Mouse (Mus musculus) heart, embryonic 11.5 days (tissue): ENCODE results near the gene Ttk. TPM values are rescaled to one million over a fixed set of nuclear protein-coding genes. Genes with fewer than 3 reads are reported as not detected.

Experiments
- ATAC-seq: fragments of 200-750 bp; cut with Nextera tagmentation; replicated peaks from 2 replicates; pipeline ENCODE4 v1.8.0; 2017; ENCODE audit warnings: moderate library complexity; ENCODE audit not compliant: insufficient number of reproducible peaks, low FRiP score, low TSS enrichment
- H3K27ac ChIP-seq: fragments of 300-500 bp; sonication (generic); 2 replicates; pipeline ENCODE4 v1.5.1; 2014; ENCODE audit warnings: mild to moderate bottlenecking, low read depth, low read length
- H3K27me3 ChIP-seq: fragments of 300-500 bp; sonication (generic); 2 replicates; pipeline ENCODE4 v1.6.1; 2014; ENCODE audit warnings: mild to moderate bottlenecking, low read length, mixed read lengths; ENCODE audit not compliant: control insufficient read depth, insufficient read depth
- H3K36me3 ChIP-seq: fragments of 300-500 bp; sonication (generic); 2 replicates; pipeline ENCODE4 v1.6.1; 2014; ENCODE audit warnings: mild to moderate bottlenecking, low read length, moderate library complexity, mixed read lengths; ENCODE audit not compliant: control insufficient read depth, insufficient read depth
- H3K4me1 ChIP-seq: fragments of 300-500 bp; sonication (generic); 2 replicates; pipeline ENCODE4 v1.6.1; 2014; ENCODE audit warnings: low read length; ENCODE audit not compliant: control insufficient read depth, insufficient read depth
- H3K4me2 ChIP-seq: fragments of 300-500 bp; sonication (generic); 2 replicates; pipeline ENCODE4 v1.6.1; 2014; ENCODE audit warnings: mild to moderate bottlenecking, moderate library complexity
- H3K4me3 ChIP-seq: fragments of 300-500 bp; sonication (generic); 2 replicates; pipeline ENCODE4 v1.5.1; 2014; ENCODE audit warnings: low read depth, low read length
- H3K9ac ChIP-seq: fragments of 300-500 bp; sonication (generic); 2 replicates; pipeline ENCODE4 v1.6.1; 2014; ENCODE audit warnings: mild to moderate bottlenecking, low read depth, low read length, moderate library complexity
- H3K9me3 ChIP-seq: fragments of 300-500 bp; sonication (generic); replicated peaks from 2 replicates; pipeline ENCODE4 v1.6.1; 2016; ENCODE audit warnings: low read length; ENCODE audit not compliant: control insufficient read depth
- WGBS: fragments of 180-500 bp; shearing (Covaris S2); extraction: QIAGEN DNeasy Blood & Tissue Kit; methylation state at CpG from one replicate; pipeline ENCODE4 v1.1.7; 2014; ENCODE audit not compliant: insufficient replicate concordance; 5-methylcytosine and 5-hydroxymethylcytosine counted together
- polyA plus RNA-seq: library from polyadenylated mRNA; unstranded; fragments of >200 nt; fragmentation: Nextera tagmentation; extraction: Ambion mirVana; gene quantifications from 2 replicates; pipeline ENCODE4 v1.2.1, GENCODE M21; 2014

Gene Ttk
- 20.4 and 23.8 TPM in 2 replicates for polyA plus RNA-seq

- peak within 1 kb of the TSS; percentile 94 for H3K4me3 ChIP-seq
- peaks cover 4% of the 10 kb centered on the region; the same call in 1 of the 2 replicates for H3K4me1 ChIP-seq
- H3K9ac ChIP-seq: peak within 1 kb of the TSS; percentile 86
- H3K9me3 ChIP-seq: no peaks in the 10 kb centered on the region
- H3K36me3 ChIP-seq: no peaks in the 10 kb centered on the region
- H3K4me2 ChIP-seq: peak within 1 kb of the TSS; percentile 66
- WGBS: 1% methylated on average over 34 of the region's 38 CpGs
- peak; percentile 99 for ATAC-seq
- peak within 1 kb of the TSS; percentile 75 for H3K27ac ChIP-seq
- no peaks in the 10 kb centered on the region for H3K27me3 ChIP-seq
These were observed at the start of gene Ttk for GRCm38 (mm10) chr9:83833811-83834747. Gene Ttk, plus strand, starts transcription at chr9:83834689.

GRCm38 (mm10) chr9:83785501-83785900, 49.0 kb upstream of the Ttk start:
- no peak overlapping the region for H3K9ac ChIP-seq
- no peaks in the 10 kb centered on the region for H3K9me3 ChIP-seq
- H3K36me3 ChIP-seq: no peaks in the 10 kb centered on the region
- no peaks in the 10 kb centered on the region for H3K27me3 ChIP-seq
- no peak overlapping the region for H3K4me3 ChIP-seq
- WGBS: 63% methylated on average over 1 of the region's 1 CpGs
- no peak overlapping the region for H3K4me2 ChIP-seq
- H3K4me1 ChIP-seq: no peaks in the 10 kb centered on the region
- no peak overlapping the region for H3K27ac ChIP-seq
- no peak for ATAC-seq

- Histone ChIP-seq H3K4me2 (no peak overlapping the region), H3K9ac (no peak overlapping the region), H3K27ac (no peak overlapping the region), H3K27me3 (no peaks in the 10 kb centered on the region), H3K4me1 (no peaks in the 10 kb centered on the region), H3K36me3 (no peaks in the 10 kb centered on the region), H3K4me3 (no peak overlapping the region), H3K9me3 (no peaks in the 10 kb centered on the region)
- WGBS: 90% methylated on average over 6 of the region's 6 CpGs
- ATAC-seq: no peak
These were observed 45.2 kb upstream of the Ttk start for GRCm38 (mm10) chr9:83789326-83789725.

GRCm38 (mm10) chr9:83796875-83797274, 37.6 kb upstream of the Ttk start:
- Histone ChIP-seq H3K9me3 (no peaks in the 10 kb centered on the region), H3K36me3 (no peaks in the 10 kb centered on the region), H3K9ac (no peak overlapping the region), H3K4me2 (no peak overlapping the region), H3K4me3 (no peak overlapping the region), H3K27me3 (no peaks in the 10 kb centered on the region), H3K4me1 (no peaks in the 10 kb centered on the region), H3K27ac (no peak overlapping the region)
- ATAC-seq: no peak
- 81% methylated on average over 7 of the region's 7 CpGs for WGBS

GRCm38 (mm10) chr9:83797898-83798297, 36.6 kb upstream of the Ttk start:
- no peak overlapping the region for H3K4me3 ChIP-seq
- no peak overlapping the region for H3K4me2 ChIP-seq
- H3K9me3 ChIP-seq: no peaks in the 10 kb centered on the region
- no peak overlapping the region for H3K27ac ChIP-seq
- no peaks in the 10 kb centered on the region for H3K36me3 ChIP-seq
- H3K27me3 ChIP-seq: peaks cover 3% of the 10 kb centered on the region; the same call in 1 of the 2 replicates
- ATAC-seq: no peak
- H3K9ac ChIP-seq: no peak overlapping the region
- WGBS: 73% methylated on average over 8 of the region's 8 CpGs
- no peaks in the 10 kb centered on the region for H3K4me1 ChIP-seq

- H3K27ac ChIP-seq: no peak overlapping the region
- peaks cover 32% of the 10 kb centered on the region for H3K27me3 ChIP-seq
- WGBS: 53% methylated on average over 13 of the region's 13 CpGs
- H3K9ac ChIP-seq: no peak overlapping the region
- no peaks in the 10 kb centered on the region; the same call in 1 of the 2 replicates for H3K4me1 ChIP-seq
- H3K4me3 ChIP-seq: no peak overlapping the region
- H3K36me3 ChIP-seq: no peaks in the 10 kb centered on the region
- H3K9me3 ChIP-seq: no peaks in the 10 kb centered on the region
- H3K4me2 ChIP-seq: peak overlapping the region; percentile 16; the same call in 1 of the 2 replicates
- ATAC-seq: no peak
These were observed 30.1 kb upstream of the Ttk start for GRCm38 (mm10) chr9:83804341-83804740.

- Histone ChIP-seq H3K9ac (peak overlapping the region; percentile 66), H3K27me3 (peaks cover 32% of the 10 kb centered on the region), H3K4me1 (no peaks in the 10 kb centered on the region; the same call in 1 of the 2 replicates), H3K4me3 (peak overlapping the region; percentile 60), H3K9me3 (no peaks in the 10 kb centered on the region), H3K4me2 (peak overlapping the region; percentile 99), H3K27ac (no peak overlapping the region), H3K36me3 (no peaks in the 10 kb centered on the region)
- WGBS: 0% methylated on average over 37 of the region's 37 CpGs
- ATAC-seq: peak; percentile 62; the same call in 1 of the 2 replicates
These were observed 29.1 kb upstream of the Ttk start for GRCm38 (mm10) chr9:83805164-83805976.

- H3K4me1 ChIP-seq: no peaks in the 10 kb centered on the region; the same call in 1 of the 2 replicates
- H3K4me2 ChIP-seq: peak within 1 kb of the TSS; percentile 99
- peak; percentile 68 for ATAC-seq
- H3K9me3 ChIP-seq: no peaks in the 10 kb centered on the region
- no peaks in the 10 kb centered on the region for H3K36me3 ChIP-seq
- H3K27me3 ChIP-seq: peaks cover 32% of the 10 kb centered on the region
- H3K9ac ChIP-seq: peak within 1 kb of the TSS; percentile 66
- 3% methylated on average over 65 of the region's 71 CpGs for WGBS
- peak within 1 kb of the TSS; percentile 60 for H3K4me3 ChIP-seq
- H3K27ac ChIP-seq: no peak within 1 kb of the TSS
These were observed 28.3 kb upstream of the Ttk start, which contains the start of gene Elovl4 for GRCm38 (mm10) chr9:83805977-83806815. Gene Elovl4, minus strand, starts transcription at chr9:83806277.
